Mouse (Mus musculus) spleen, adult 2 months (tissue): ENCODE measurements at regions not wholly inside any gene's neighbourhood (a gene's known extent, or its start where the extent isn't known, plus 50 kb on each side); places are given as distances from the start of the nearest gene placed in this dataset.

ENCODE experiments used
- CTCF ChIP-seq: fragments of 200-500 bp; IDR thresholded peaks from 2 replicates; pipeline ENCODE4 v1.5.1; 2011; ENCODE audit warnings: mild to moderate bottlenecking, inconsistent platforms; ENCODE audit not compliant: insufficient read depth, insufficient read length, insufficient replicate concordance; ENCODE audit errors: extremely low read depth
- POLR2A ChIP-seq: fragments of 200-500 bp; IDR thresholded peaks from 2 replicates; pipeline ENCODE4 v1.6.1; 2011; ENCODE audit warnings: low read depth, low read length, inconsistent platforms

- TF ChIP-seq CTCF (no peak), POLR2A (no peak)
Observed at GRCm38 (mm10) chr9:113524307-113524706, 183.8 kb downstream of the Pdcd6ip start.
